Mouse (Mus musculus) brown adipose tissue, adult 24 weeks (tissue): ENCODE measurements around the gene Mtcl1. TPM values are rescaled to one million over a fixed set of nuclear protein-coding genes. Genes with fewer than 3 reads are reported as not detected.

Experiments
- H3K27ac ChIP-seq: fragments of 200-500 bp; replicated peaks from 2 replicates; pipeline ENCODE4 v1.5.1; 2012; ENCODE audit warnings: low read depth, mild to moderate bottlenecking, low read length
- H3K4me1 ChIP-seq: fragments of 200-500 bp; 2 replicates; pipeline ENCODE4 v1.6.1; 2012; ENCODE audit warnings: low read length, mixed read lengths; ENCODE audit not compliant: control insufficient read depth, insufficient read depth, insufficient read length
- H3K4me3 ChIP-seq: fragments of 200-500 bp; 2 replicates; pipeline ENCODE4 v1.5.1; 2012; ENCODE audit warnings: low read depth, mild to moderate bottlenecking, low read length, moderate library complexity; ENCODE audit not compliant: insufficient read depth
- polyA plus RNA-seq: library from polyadenylated mRNA; stranded (reverse); fragments of >200 nt; gene quantifications from 2 replicates; pipeline ENCODE4 v1.2.4, GENCODE M21; 2012; ENCODE audit not compliant: missing spikeins, insufficient read depth, insufficient read length

The Mtcl1 gene
- polyA plus RNA-seq, 1 experiment = 0.24 TPM

- no peak overlapping the region for H3K4me3 ChIP-seq
- H3K4me1 ChIP-seq = no peaks in the 10 kb centered on the region
- H3K27ac ChIP-seq = no peak overlapping the region
These were observed 131.5 kb downstream of the Mtcl1 start for GRCm38 (mm10) chr17:66318031-66318430.

GRCm38 (mm10) chr17:66317576-66317975 lies 132.0 kb downstream of the Mtcl1 start:
- H3K27ac ChIP-seq = no peak overlapping the region
- no peak overlapping the region for H3K4me3 ChIP-seq
- no peaks in the 10 kb centered on the region for H3K4me1 ChIP-seq

- Histone ChIP-seq H3K4me3 (no peak overlapping the region), H3K4me1 (no peaks in the 10 kb centered on the region), H3K27ac (no peak overlapping the region)
These were observed 132.4 kb downstream of the Mtcl1 start for GRCm38 (mm10) chr17:66317156-66317555.

- no peak overlapping the region for H3K4me3 ChIP-seq
- no peak overlapping the region for H3K27ac ChIP-seq
These were observed 134.1 kb downstream of the Mtcl1 start for GRCm38 (mm10) chr17:66315451-66315850.

GRCm38 (mm10) chr17:66314566-66315285 lies 134.8 kb downstream of the Mtcl1 start:
- Histone ChIP-seq H3K27ac (no peak overlapping the region), H3K4me3 (no peak overlapping the region), H3K4me1 (no peaks in the 10 kb centered on the region)

More at GRCm38 (mm10) chr17:66315451-66315850, 134.1 kb downstream of the Mtcl1 start:
- no peaks in the 10 kb centered on the region for H3K4me1 ChIP-seq

GRCm38 (mm10) chr17:66301906-66302305 lies 147.6 kb downstream of the Mtcl1 start:
- H3K4me3 ChIP-seq = no peak overlapping the region
- H3K4me1 ChIP-seq = no peaks in the 10 kb centered on the region
- H3K27ac ChIP-seq = no peak overlapping the region

GRCm38 (mm10) chr17:66301267-66301666 lies 148.3 kb downstream of the Mtcl1 start:
- Histone ChIP-seq H3K4me1 (no peaks in the 10 kb centered on the region), H3K27ac (no peak overlapping the region), H3K4me3 (no peak overlapping the region)

- Histone ChIP-seq H3K27ac (no peak overlapping the region), H3K4me3 (no peak overlapping the region), H3K4me1 (no peaks in the 10 kb centered on the region)
These were observed 151.8 kb downstream of the Mtcl1 start for GRCm38 (mm10) chr17:66297721-66298120.

- Histone ChIP-seq H3K4me3 (no peak overlapping the region), H3K27ac (no peak overlapping the region), H3K4me1 (no peaks in the 10 kb centered on the region)
These were observed 156.0 kb downstream of the Mtcl1 start for GRCm38 (mm10) chr17:66293581-66293980.

GRCm38 (mm10) chr17:66289894-66290293 lies 159.7 kb downstream of the Mtcl1 start:
- no peak overlapping the region for H3K27ac ChIP-seq
- H3K4me3 ChIP-seq = no peak overlapping the region
- no peaks in the 10 kb centered on the region for H3K4me1 ChIP-seq

Other genes with a start within 250 kb of the Mtcl1 start
- 67.9 and 97.9 TPM in 2 replicates for gene Rab12, start 70.0 kb upstream of the Mtcl1 start, polyA plus RNA-seq
- not detected in 2 replicates for gene Themis3, start 144.9 kb upstream of the Mtcl1 start, polyA plus RNA-seq